Mouse (Mus musculus): ENCODE results near the gene Eif4e3.

The Eif4e3 gene

GRCm38 (mm10) chr6:99665457-99666317, 884 bp downstream of the Eif4e3 start:
- DNase-seq (ENCODE audit: low read depth) = no peak

DNA sequence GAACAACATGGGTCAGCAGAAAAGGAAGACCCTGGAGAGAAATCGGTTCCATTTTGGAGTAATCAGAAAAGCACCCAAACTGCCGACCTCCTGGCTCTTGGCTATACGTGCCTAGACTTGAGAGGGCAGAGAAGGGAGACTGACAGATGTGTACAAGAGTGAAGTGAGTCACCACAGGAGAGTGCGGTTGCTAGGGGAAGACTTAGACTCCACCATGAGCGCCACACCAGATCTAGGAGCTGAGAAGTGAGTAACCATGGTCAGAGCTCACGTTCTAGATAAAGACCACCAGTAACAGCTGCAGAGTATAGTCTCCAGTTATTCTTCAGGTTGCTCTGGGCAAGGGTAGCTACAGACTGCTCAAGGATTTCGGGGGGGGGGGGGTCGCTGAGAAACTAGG, 3.3 kb downstream of the Eif4e3 start:
- DNase-seq (ENCODE audit: low read depth) = no peak

DNA sequence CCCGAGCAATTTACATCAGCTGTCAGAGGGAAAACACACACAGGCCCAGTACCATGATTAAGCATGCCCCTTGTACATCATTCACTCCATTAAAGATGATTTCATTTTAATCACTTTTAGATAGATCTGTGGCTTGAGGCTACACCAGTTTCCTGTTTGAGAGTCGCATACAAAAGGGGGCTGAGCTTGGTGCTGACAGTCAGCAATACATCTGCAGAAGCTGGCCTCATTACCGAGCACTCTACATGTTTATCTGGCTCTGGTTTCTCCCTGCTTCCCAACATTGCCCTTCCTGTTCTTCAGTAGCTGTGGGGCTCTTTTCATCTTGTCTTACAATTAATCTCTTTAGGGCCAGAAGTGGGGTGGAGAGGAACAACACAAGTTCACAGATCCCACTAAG, 6.1 kb downstream of the Eif4e3 start:
- DNase-seq (ENCODE audit: low read depth) = no peak

- no peak for DNase-seq (ENCODE audit: low read depth)
These were observed 8.0 kb downstream of the Eif4e3 start for GRCm38 (mm10) chr6:99658586-99658985.

- DNase-seq (ENCODE audit: low read depth) = no peak
These were observed 10.5 kb downstream of the Eif4e3 start for GRCm38 (mm10) chr6:99656088-99656487.

GRCm38 (mm10) chr6:99655488-99655887, 11.1 kb downstream of the Eif4e3 start:
- no peak for DNase-seq (ENCODE audit: low read depth)

GRCm38 (mm10) chr6:99654343-99654742, 12.2 kb downstream of the Eif4e3 start:
- DNase-seq (ENCODE audit: low read depth) = no peak

- DNase-seq (ENCODE audit: low read depth) = no peak
These were observed 14.2 kb downstream of the Eif4e3 start for GRCm38 (mm10) chr6:99652341-99652740.

- no peak for DNase-seq (ENCODE audit: low read depth)
These were observed 17.3 kb downstream of the Eif4e3 start for GRCm38 (mm10) chr6:99649307-99649706.

GRCm38 (mm10) chr6:99646344-99646743, 20.2 kb downstream of the Eif4e3 start:
- no peak for DNase-seq (ENCODE audit: low read depth)

- no peak for DNase-seq (ENCODE audit: low read depth)
These were observed 21.7 kb downstream of the Eif4e3 start for GRCm38 (mm10) chr6:99644876-99645275.

GRCm38 (mm10) chr6:99644386-99644785, 22.2 kb downstream of the Eif4e3 start:
- DNase-seq (ENCODE audit: low read depth) = no peak

DNA sequence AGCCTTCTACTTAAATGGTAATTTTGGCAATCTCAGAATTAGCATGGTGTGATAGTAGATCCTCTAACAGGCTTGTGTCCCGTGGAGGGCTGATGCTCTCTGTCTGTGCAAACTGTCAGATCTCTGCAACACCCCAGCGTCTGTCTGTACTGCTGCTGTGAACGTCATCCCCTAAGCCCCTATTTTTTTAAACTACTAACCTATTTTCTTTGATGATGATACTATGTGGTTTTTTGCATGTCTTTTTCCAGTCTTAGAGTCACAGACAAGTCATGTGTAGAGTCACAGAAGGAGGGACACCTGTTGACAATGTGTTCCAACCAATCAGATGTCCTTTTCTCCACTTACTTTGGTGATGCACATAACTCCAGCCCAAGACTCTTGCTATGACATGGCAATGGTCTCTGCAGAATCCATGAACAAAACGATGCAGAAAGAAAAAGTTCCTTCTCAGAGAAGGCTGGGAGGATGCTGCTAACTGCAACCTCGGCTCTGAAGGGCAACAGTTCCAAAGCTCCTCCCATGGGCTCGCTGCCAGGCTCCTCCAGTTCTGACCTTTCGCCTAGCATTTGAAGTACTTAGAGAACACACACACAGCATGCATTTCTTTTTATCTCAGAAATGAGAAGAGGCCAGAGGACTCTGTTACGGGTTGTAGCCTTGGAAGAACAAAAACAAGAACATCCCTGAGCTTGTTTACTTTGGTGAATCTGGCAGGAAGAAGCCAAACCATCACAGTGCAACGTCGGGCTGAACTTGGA, 23.0 kb downstream of the Eif4e3 start:
- DNase-seq (ENCODE audit: low read depth) = no peak

- no peak for DNase-seq (ENCODE audit: low read depth)
These were observed 29.1 kb downstream of the Eif4e3 start for GRCm38 (mm10) chr6:99637456-99637855.

- no peak for DNase-seq (ENCODE audit: low read depth)
These were observed 29.8 kb downstream of the Eif4e3 start for GRCm38 (mm10) chr6:99636801-99637200.

DNA sequence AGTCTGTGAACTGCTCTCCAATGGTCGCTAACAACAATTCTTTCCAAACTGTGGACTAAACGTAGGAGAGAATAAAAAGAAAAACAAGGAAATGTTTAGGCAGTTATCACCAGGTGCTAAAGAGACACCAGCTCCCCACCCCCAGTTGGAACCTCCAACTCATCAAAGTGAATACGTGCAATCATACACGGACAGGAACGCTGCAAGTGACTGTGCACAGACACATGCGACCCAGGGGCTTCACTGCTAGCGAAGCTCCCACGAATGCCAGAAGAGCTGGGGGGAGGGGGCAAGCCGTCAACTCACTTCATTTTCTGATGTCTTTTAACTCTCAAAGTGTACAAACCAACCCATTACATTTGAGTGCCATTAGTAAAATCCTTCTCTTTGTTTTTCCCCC, 30.4 kb downstream of the Eif4e3 start:
- DNase-seq (ENCODE audit: low read depth) = no peak

DNA sequence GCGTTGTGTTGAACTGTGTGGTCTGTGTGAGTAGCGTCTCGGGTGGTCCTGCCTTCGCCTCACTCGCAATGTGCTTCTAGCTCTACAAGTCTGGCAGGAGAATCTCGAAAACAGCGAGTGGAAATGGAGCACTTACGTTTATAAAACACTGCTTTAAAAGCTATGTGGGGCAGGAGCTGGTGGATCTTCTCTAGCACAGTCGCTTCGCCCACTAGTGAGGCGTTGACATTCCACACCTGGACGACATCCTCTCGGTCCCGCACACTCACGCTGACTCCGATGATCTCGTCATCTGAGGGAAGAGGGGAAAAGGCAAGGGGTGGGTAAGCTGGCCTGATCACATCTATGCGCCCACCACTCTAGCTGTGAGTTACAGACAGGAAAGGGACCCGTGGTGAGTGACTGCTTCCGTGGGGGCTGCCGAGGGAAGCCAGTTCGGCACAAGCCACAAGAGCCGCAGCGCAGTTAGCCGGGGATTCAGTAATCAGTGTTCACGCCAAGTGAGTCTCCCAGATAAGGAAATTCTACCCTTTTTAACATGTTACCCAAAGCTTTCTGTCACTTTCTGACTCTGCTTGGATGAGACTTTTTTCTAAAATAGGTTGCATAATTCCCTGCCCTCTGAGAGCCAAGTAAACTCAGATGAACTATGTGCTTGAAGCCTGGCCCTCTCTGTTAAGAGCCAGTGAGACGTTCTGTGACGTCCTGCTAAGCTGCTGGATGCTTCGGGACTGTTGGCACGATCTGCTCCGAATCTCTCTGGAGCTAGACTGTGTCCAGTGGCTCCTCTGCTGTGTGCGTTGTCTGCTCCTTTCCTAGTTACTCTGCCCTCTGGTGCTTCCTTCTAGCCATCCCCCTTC, 34.2 kb downstream of the Eif4e3 start:
- no peak for DNase-seq (ENCODE audit: low read depth)

GRCm38 (mm10) chr6:99631637-99632036, 34.9 kb downstream of the Eif4e3 start:
- DNase-seq (ENCODE audit: low read depth) = no peak

DNA sequence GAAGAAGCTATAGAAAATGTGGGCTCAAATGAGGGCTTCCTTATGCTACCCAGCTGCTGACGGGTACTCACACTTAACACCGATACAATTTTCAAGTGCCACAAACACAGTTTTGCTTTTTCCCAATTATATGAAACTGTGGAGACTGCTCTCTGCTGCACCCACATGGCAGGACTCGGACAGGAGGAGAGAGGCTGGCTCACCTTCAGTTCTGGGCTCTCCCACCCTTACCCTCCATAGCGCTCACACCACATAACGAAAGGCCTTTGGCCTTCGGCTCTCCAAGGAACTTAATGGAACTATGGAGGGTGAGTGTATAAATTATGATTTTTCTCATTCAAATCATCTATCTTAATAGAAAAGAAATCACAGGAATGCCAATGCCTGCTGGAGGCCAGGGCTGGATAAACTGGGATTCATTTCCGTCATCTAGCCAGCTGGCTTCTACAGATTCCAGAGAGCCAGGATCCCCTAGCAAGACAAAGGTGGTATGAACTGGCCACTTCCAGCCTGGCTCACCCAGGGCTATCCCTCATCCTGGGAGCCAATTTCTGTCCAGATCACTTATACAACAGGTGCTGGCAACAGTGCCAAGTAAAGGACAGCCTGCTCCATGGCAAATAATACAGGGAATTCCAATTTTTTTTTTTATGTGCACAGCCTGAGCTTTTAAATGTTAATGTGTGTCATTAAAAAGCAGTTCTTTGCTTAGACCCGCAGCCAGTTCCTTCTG, 36.7 kb downstream of the Eif4e3 start:
- no peak for DNase-seq (ENCODE audit: low read depth)

- DNase-seq (ENCODE audit: low read depth) = no peak
These were observed 40.2 kb downstream of the Eif4e3 start for GRCm38 (mm10) chr6:99626347-99626746.

GRCm38 (mm10) chr6:99625803-99626202, 40.8 kb downstream of the Eif4e3 start:
- no peak for DNase-seq (ENCODE audit: low read depth)

DNA sequence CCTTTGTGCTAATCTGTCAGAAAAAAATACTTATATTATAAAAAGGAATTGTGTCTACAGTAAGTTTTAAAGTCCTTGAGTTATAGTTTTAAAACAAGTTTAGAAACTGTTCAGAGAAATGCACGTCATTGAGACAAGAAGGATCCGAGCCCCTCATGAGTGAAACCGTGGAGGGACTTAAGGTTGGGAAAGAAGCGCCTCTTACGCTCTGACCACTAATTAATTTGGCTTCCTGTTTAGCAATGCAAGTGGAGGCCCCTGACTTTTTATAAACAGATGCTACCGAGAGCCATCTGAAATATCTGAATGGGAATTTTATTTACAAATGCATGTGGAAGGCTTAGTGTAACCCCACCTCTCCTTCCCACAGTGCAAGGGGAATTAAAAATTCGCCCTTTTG, 41.3 kb downstream of the Eif4e3 start:
- no peak for DNase-seq (ENCODE audit: low read depth)

All from fibroblast of lung, adult 2 months (primary cell).